Mouse (Mus musculus): ENCODE results near the gene Tmem267.
"Not testable (repeated sequence)": the region's sequence is repeated elsewhere in the genome, so short reads cannot be mapped to it uniquely, and the experiment has no call there.

DNA sequence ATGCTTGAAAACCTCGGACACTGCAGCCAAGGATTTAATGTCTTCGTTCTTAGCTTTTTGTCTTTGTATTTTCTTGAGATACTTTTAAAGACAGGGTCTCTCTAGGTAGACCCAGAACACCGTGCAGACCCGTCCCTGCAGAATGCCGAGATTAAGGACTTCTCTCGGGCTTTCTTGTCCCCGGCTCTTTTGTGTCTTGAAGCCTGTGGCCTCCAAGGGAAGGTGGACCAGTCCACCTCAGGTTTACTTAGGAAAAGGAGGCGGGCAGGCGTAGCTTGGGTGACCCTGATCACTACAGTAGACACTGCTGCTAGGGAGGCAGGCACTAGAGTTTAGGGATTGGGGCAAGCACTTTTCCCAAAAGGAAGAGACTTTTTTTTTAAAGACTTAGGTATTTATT is 116.5 kb downstream of the Tmem267 start:
- not testable (repeated sequence) for TF ChIP-seq EP300 (IDR thresholded peaks at IDR 0.05; ENCODE audit: low read length); POLR2A (IDR thresholded peaks at IDR 0.05; ENCODE audit: low read depth, low read length); ELF1 (IDR thresholded peaks at IDR 0.05; ENCODE audit: low read depth, low read length); USF2 (conservative IDR thresholded peaks at IDR 0.05; ENCODE audit: low read depth, low read length); BHLHE40 (IDR thresholded peaks at IDR 0.05; ENCODE audit: low read depth, low read length); CTCF (conservative IDR thresholded peaks at IDR 0.05 in 1 of 2, IDR thresholded peaks at IDR 0.05 in 1 of 2; ENCODE audit: low read depth in 2 of 2, low read length in 2 of 2); ZNF384 (IDR thresholded peaks at IDR 0.05; ENCODE audit: low read depth, low read length); RAD21 (IDR thresholded peaks at IDR 0.05; ENCODE audit: low read depth, low read length); SIN3A (IDR thresholded peaks at IDR 0.05; ENCODE audit: low read length); HCFC1 (IDR thresholded peaks at IDR 0.05; ENCODE audit: low read depth, low read length); MAZ (IDR thresholded peaks at IDR 0.05; ENCODE audit: low read depth, low read length); CHD2 (IDR thresholded peaks at IDR 0.05; ENCODE audit: low read length)
